Mouse (Mus musculus) myocyte (in vitro differentiated cells): Measurements from ENCODE around the gene Hist1h3a. TPM values are rescaled to one million over a fixed set of nuclear protein-coding genes. Genes with fewer than 3 reads are reported as not detected.

ENCODE experiments used
- H3K27me3 ChIP-seq: one replicate; pipeline ENCODE4 v1.6.1; 2011; ENCODE audit not compliant: control insufficient read depth, insufficient read depth, insufficient read length
- H3K36me3 ChIP-seq: one replicate; pipeline ENCODE4 v1.6.1; 2011; ENCODE audit not compliant: control insufficient read depth, insufficient read depth
- H3K4me2 ChIP-seq: one replicate; pipeline ENCODE4 v1.6.1; 2011; ENCODE audit warnings: low read depth, control low read depth
- H3K4me3 ChIP-seq: one replicate; pipeline ENCODE4 v1.5.1; 2011; ENCODE audit warnings: mild to moderate bottlenecking, control low read depth, moderate library complexity
- H3K79me2 ChIP-seq: one replicate; pipeline ENCODE4 v1.6.1; 2011; ENCODE audit not compliant: control insufficient read depth, insufficient read depth
- H3ac ChIP-seq: one replicate; pipeline ENCODE4 v1.6.1; 2011; ENCODE audit not compliant: control insufficient read depth, insufficient read length
- CEBPB ChIP-seq: IDR thresholded peaks from 2 replicates; pipeline ENCODE4 v1.6.1; 2011; ENCODE audit warnings: mild to moderate bottlenecking, moderate library complexity; ENCODE audit not compliant: poor library complexity, insufficient read depth, severe bottlenecking
- E2F4 ChIP-seq: IDR thresholded peaks from one replicate; pipeline ENCODE4 v1.6.1; 2011; ENCODE audit warnings: mild to moderate bottlenecking, control low read depth, moderate library complexity; ENCODE audit not compliant: insufficient read depth
- MAX ChIP-seq: IDR thresholded peaks from one replicate; pipeline ENCODE4 v1.6.1; 2011; ENCODE audit warnings: low read depth, mild to moderate bottlenecking, control low read depth
- MYOD1 ChIP-seq, 3 experiments: IDR thresholded peaks; one replicate each; pipeline ENCODE4 v1.6.1; 2011; ENCODE audit warnings: control low read depth in 2 of 3, low read depth in 2 of 3, mild to moderate bottlenecking in 2 of 3, moderate library complexity in 1 of 3; ENCODE audit not compliant: insufficient read length in 2 of 3, control insufficient read depth in 1 of 3
- MYOG ChIP-seq, 3 experiments: IDR thresholded peaks; one replicate each; pipeline ENCODE4 v1.6.1; 2011; ENCODE audit warnings: control low read depth in 2 of 3, low read depth in 2 of 3, mild to moderate bottlenecking in 2 of 3; ENCODE audit not compliant: insufficient read length in 2 of 3, control insufficient read depth in 1 of 3, insufficient read depth in 1 of 3
- POLR2A ChIP-seq: IDR thresholded peaks from one replicate; pipeline ENCODE4 v1.6.1; 2011; ENCODE audit warnings: low read depth, mild to moderate bottlenecking, control low read depth, moderate library complexity; ENCODE audit not compliant: insufficient read length
- POLR2AphosphoS2 ChIP-seq: IDR thresholded peaks from one replicate; pipeline ENCODE4 v1.6.1; 2011; ENCODE audit warnings: low read depth, control low read depth; ENCODE audit not compliant: insufficient read length
- REST ChIP-seq: IDR thresholded peaks from one replicate; pipeline ENCODE4 v1.6.1; 2011; ENCODE audit warnings: mild to moderate bottlenecking, control low read depth, moderate library complexity; ENCODE audit not compliant: insufficient read depth, insufficient read length
- SRF ChIP-seq: IDR thresholded peaks from one replicate; pipeline ENCODE4 v1.6.1; 2011; ENCODE audit warnings: low read depth; ENCODE audit not compliant: control insufficient read depth, insufficient read length
- TCF3 ChIP-seq: IDR thresholded peaks from one replicate; pipeline ENCODE4 v1.6.1; 2011; ENCODE audit warnings: low read depth, control low read depth; ENCODE audit not compliant: insufficient read length
- USF1 ChIP-seq: IDR thresholded peaks from one replicate; pipeline ENCODE4 v1.6.1; 2011; ENCODE audit warnings: low read depth, mild to moderate bottlenecking, control low read depth, moderate library complexity
- polyA plus RNA-seq: library from polyadenylated mRNA; unstranded; fragments of >200 nt; fragmentation: generic; extraction: Trizol; gene quantifications from one replicate; pipeline ENCODE4 v1.2.1, GENCODE M21; 2012; ENCODE audit warnings: missing spikeins

The Hist1h3a gene
- polyA plus RNA-seq, 1 experiment: 1.3 TPM

- Histone ChIP-seq H3ac (no peak overlapping the region), H3K27me3 (no peaks in the 10 kb centered on the region), H3K79me2 (no peaks in the 10 kb centered on the region), H3K36me3 (no peaks in the 10 kb centered on the region), H3K4me3 (peak overlapping the region; percentile 29), H3K4me2 (no peak overlapping the region)
- no peak for TF ChIP-seq SRF
These were observed 3.0 kb upstream of the Hist1h3a start for GRCm38 (mm10) chr13:23765172-23765513.

- Histone ChIP-seq H3K4me2 (peak overlapping the region; percentile 100), H3ac (no peak overlapping the region), H3K4me3 (peak overlapping the region; percentile 29), H3K27me3 (no peaks in the 10 kb centered on the region), H3K36me3 (no peaks in the 10 kb centered on the region), H3K79me2 (no peaks in the 10 kb centered on the region)
- TF ChIP-seq E2F4: no peak
- no peak for TF ChIP-seq REST
- TF ChIP-seq MYOG (IDR thresholded peaks at IDR 0.05; ENCODE audit: control insufficient read depth in 1 of 3, insufficient read depth in 1 of 3, insufficient read length in 2 of 3, low read depth in 2 of 3): no peak
- TF ChIP-seq POLR2A: peak; percentile 6
- TF ChIP-seq MYOD1 (IDR thresholded peaks at IDR 0.05; ENCODE audit: control insufficient read depth in 1 of 3, insufficient read length in 2 of 3, low read depth in 2 of 3): no peak
- no peak for TF ChIP-seq CEBPB
- TF ChIP-seq TCF3: no peak
- peak; percentile 67 for TF ChIP-seq POLR2AphosphoS2
These were observed 2.4 kb upstream of the Hist1h3a start for GRCm38 (mm10) chr13:23764324-23765171.

- TF ChIP-seq POLR2A: peak; percentile 75
- TF ChIP-seq POLR2AphosphoS2: peak; percentile 87
- no peak for TF ChIP-seq E2F4
- TF ChIP-seq MAX: no peak
- peak within 1 kb of the TSS; percentile 100 for H3K4me2 ChIP-seq
- H3K36me3 ChIP-seq: no peaks in the 10 kb centered on the region
- H3K27me3 ChIP-seq: no peaks in the 10 kb centered on the region
- H3K4me3 ChIP-seq: peak within 1 kb of the TSS; percentile 29
- no peak within 1 kb of the TSS for H3ac ChIP-seq
- H3K79me2 ChIP-seq: no peaks in the 10 kb centered on the region
These were observed 1.6 kb upstream of the Hist1h3a start, which contains the start of gene Hist1h1a for GRCm38 (mm10) chr13:23763586-23764323. Hist1h1a (plus strand) TSS chr13:23763666.

GRCm38 (mm10) chr13:23763242-23763585 lies 1.0 kb upstream of the Hist1h3a start:
- H3K79me2 ChIP-seq: no peaks in the 10 kb centered on the region
- no peaks in the 10 kb centered on the region for H3K36me3 ChIP-seq
- peak overlapping the region; percentile 29 for H3K4me3 ChIP-seq
- H3ac ChIP-seq: no peak overlapping the region
- TF ChIP-seq USF1: no peak
- TF ChIP-seq MYOD1 (IDR thresholded peaks at IDR 0.05; ENCODE audit: control insufficient read depth in 1 of 3, insufficient read length in 2 of 3, low read depth in 2 of 3): no peak
- H3K4me2 ChIP-seq: peak overlapping the region; percentile 100
- no peaks in the 10 kb centered on the region for H3K27me3 ChIP-seq

GRCm38 (mm10) chr13:23760972-23761864 lies 968 bp downstream of the Hist1h3a start, which contains the start of gene Hist1h4a:
Hist1h4a (minus strand) TSS chr13:23761230.
- Histone ChIP-seq H3K79me2 (no peaks in the 10 kb centered on the region), H3ac (no peak within 1 kb of the TSS), H3K36me3 (no peaks in the 10 kb centered on the region), H3K4me3 (peak within 1 kb of the TSS; percentile 29), H3K4me2 (peak within 1 kb of the TSS; percentile 96), H3K27me3 (no peaks in the 10 kb centered on the region)
- peak; percentile 94 for TF ChIP-seq E2F4
- TF ChIP-seq CEBPB: no peak
- TF ChIP-seq POLR2A: peak; percentile 77
- peak; percentile 91 for TF ChIP-seq POLR2AphosphoS2
- TF ChIP-seq SRF: peak; percentile 46
